Mouse (Mus musculus) testis, adult 2 months (tissue): ENCODE measurements around the gene E130309D02Rik.

Experiments
- CTCF ChIP-seq: fragments of 200-500 bp; IDR thresholded peaks from 2 replicates; pipeline ENCODE4 v1.5.1; 2012; ENCODE audit warnings: low read depth, mild to moderate bottlenecking, inconsistent platforms, low read length, moderate library complexity; ENCODE audit not compliant: control insufficient read depth, insufficient read depth, insufficient replicate concordance
- POLR2A ChIP-seq: fragments of 200-500 bp; IDR thresholded peaks from 2 replicates; pipeline ENCODE4 v1.6.1; 2012; ENCODE audit warnings: low read depth, mild to moderate bottlenecking, inconsistent platforms, low read length, moderate library complexity; ENCODE audit not compliant: control insufficient read depth

DNA sequence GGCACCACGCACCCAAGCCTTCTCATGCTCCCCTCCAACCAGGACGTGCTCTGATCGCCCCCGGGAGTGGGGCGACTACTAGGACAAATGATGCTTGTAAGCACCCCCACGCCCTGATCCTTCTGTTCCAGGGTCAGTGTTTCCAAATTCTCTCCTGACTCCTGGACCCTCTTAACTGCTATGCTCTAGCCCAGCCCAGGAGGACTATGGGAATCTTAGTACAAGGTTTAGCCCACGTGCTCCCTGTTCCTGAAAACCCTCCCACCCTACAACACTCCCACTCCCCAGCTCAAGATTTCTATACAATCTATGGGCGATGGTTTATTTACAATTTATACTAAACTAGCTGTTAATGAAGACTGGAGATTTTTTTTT lies 341 bp upstream of the E130309D02Rik start:
- TF ChIP-seq CTCF (no peak), POLR2A (no peak)
